ENCODE assay signal across 24 mouse cellular contexts in genomic region chr7:58686997-58687396, GRCm38 (mm10). TPM values are rescaled to one million over a fixed set of nuclear protein-coding genes. Genes with fewer than 3 reads are reported as not detected.
DNase-seq lines count a peak whose midpoint lies in the region; ATAC-seq lines count a peak whose summit lies in the region.
"Had no signal": no experiment of that assay in that cellular context is flagged by ENCODE, and none has a peak within 500 bp of the region (broad histone marks: within the 10 kb centered on the region; RNA-seq: fewer than 3 reads in every experiment).

No protein-coding gene starts in this region.

- H3K36me3 ChIP-seq in forebrain, embryonic 14.5 days (ENCODE audit: control insufficient read depth, insufficient read depth, low read length), result no peaks in the 10 kb centered on the region
- H3K36me3 ChIP-seq in forebrain, embryonic 10.5 days (replicated peaks), result no peaks in the 10 kb centered on the region
- H3K36me3 ChIP-seq in lung, embryonic 15.5 days, result no peaks in the 10 kb centered on the region
- H3K36me3 ChIP-seq: forebrain, embryonic 12.5 days; heart, embryonic 12.5 days; heart, embryonic 15.5 days; hindbrain, embryonic 10.5 days; hindbrain, embryonic 13.5 days had no signal

- no peak overlapping the region for H3K4me3 ChIP-seq in forebrain, embryonic 14.5 days (ENCODE audit: low read depth, low read length)
- no peak overlapping the region for H3K4me3 ChIP-seq in forebrain, embryonic 10.5 days
- no peak overlapping the region for H3K4me3 ChIP-seq in lung, embryonic 15.5 days
- H3K4me3 ChIP-seq: forebrain, embryonic 12.5 days; heart, embryonic 12.5 days; heart, embryonic 15.5 days; hindbrain, embryonic 10.5 days; hindbrain, embryonic 13.5 days had no signal

- H3K27me3 ChIP-seq in forebrain, embryonic 14.5 days (replicated peaks; ENCODE audit: control insufficient read depth, insufficient read depth, low read length), result no peaks in the 10 kb centered on the region
- H3K27me3 ChIP-seq in forebrain, embryonic 10.5 days (ENCODE audit: poor library complexity, severe bottlenecking), result no peaks in the 10 kb centered on the region
- no peaks in the 10 kb centered on the region for H3K27me3 ChIP-seq in lung, embryonic 15.5 days
- H3K27me3 ChIP-seq: forebrain, embryonic 12.5 days; heart, embryonic 12.5 days; heart, embryonic 15.5 days; hindbrain, embryonic 13.5 days had no signal

- DNase-seq in forebrain, embryonic 14.5 days (ENCODE audit: low spot score), result peak; percentile 14
- no peak for DNase-seq in forebrain, embryonic 10.5 days (ENCODE audit: extremely low spot score, low spot score)
- no peak for DNase-seq in lung, adult 18-20 months
- peak; percentile 9 for DNase-seq in 416B (ENCODE audit: low read depth)
- DNase-seq in cerebellum, adult 18-20 months, result no peak
- DNase-seq in adrenal gland, postnatal 14 days, result no peak
- DNase-seq: adrenal gland, adult 2 months; adrenal gland, postnatal 25 days; cerebellum, adult 11-12 months; cerebellum, adult 9-10 months; cerebellum, postnatal 14 days; gastrocnemius, postnatal 25 days; heart, adult 18-20 months; heart, postnatal 10 days; heart, postnatal 36 days had no signal

- no peak overlapping the region for H3K4me2 ChIP-seq in forebrain, embryonic 14.5 days (ENCODE audit: low read length)
- H3K4me2 ChIP-seq in lung, embryonic 15.5 days, result no peak overlapping the region
- H3K4me2 ChIP-seq: forebrain, embryonic 12.5 days; heart, embryonic 12.5 days; heart, embryonic 15.5 days; hindbrain, embryonic 13.5 days had no signal

- H3K9ac ChIP-seq in forebrain, embryonic 14.5 days (ENCODE audit: low read length), result no peak overlapping the region
- H3K9ac ChIP-seq in lung, embryonic 15.5 days, result no peak overlapping the region
- H3K9ac ChIP-seq: forebrain, embryonic 12.5 days; heart, embryonic 12.5 days; heart, embryonic 15.5 days; hindbrain, embryonic 13.5 days had no signal

- H3K4me1 ChIP-seq in forebrain, embryonic 14.5 days (ENCODE audit: control insufficient read depth, insufficient read depth, low read length), result peaks cover 5% of the 10 kb centered on the region
- H3K4me1 ChIP-seq in forebrain, embryonic 10.5 days, result peaks cover 4% of the 10 kb centered on the region; the same call in 1 of the 2 replicates
- H3K4me1 ChIP-seq in lung, embryonic 15.5 days, result peaks cover 23% of the 10 kb centered on the region
- H3K4me1 ChIP-seq: heart, embryonic 15.5 days had no signal

- no peak overlapping the region for H3K27ac ChIP-seq in forebrain, embryonic 14.5 days (ENCODE audit: low read depth, low read length)
- no peak overlapping the region for H3K27ac ChIP-seq in forebrain, embryonic 10.5 days
- H3K27ac ChIP-seq in lung, embryonic 15.5 days, result no peak overlapping the region
- H3K27ac ChIP-seq: forebrain, embryonic 12.5 days; heart, embryonic 15.5 days; hindbrain, embryonic 10.5 days; hindbrain, embryonic 13.5 days had no signal

- no peaks in the 10 kb centered on the region for H3K9me3 ChIP-seq in forebrain, embryonic 14.5 days (replicated peaks; ENCODE audit: control insufficient read depth, low read length)
- H3K9me3 ChIP-seq in forebrain, embryonic 10.5 days, result no peaks in the 10 kb centered on the region
- no peaks in the 10 kb centered on the region for H3K9me3 ChIP-seq in lung, embryonic 15.5 days
- H3K9me3 ChIP-seq: forebrain, embryonic 12.5 days; heart, embryonic 12.5 days; heart, embryonic 15.5 days; hindbrain, embryonic 10.5 days; hindbrain, embryonic 13.5 days had no signal

- ATAC-seq in forebrain, embryonic 14.5 days, result peak; percentile 36; the same call in 1 of the 2 replicates
- ATAC-seq in lung, embryonic 15.5 days (ENCODE audit: borderline replicate concordance, extremely low read depth, low FRiP score, low TSS enrichment), result peak; percentile 50
- 0 out of 2 replicates have a peak, but pooled peaks have one; percentile 2 for ATAC-seq in megakaryocyte, adult 5-6 weeks (ENCODE audit: poor library complexity, severe bottlenecking)
- ATAC-seq: hindbrain, embryonic 16.5 days had no signal

- whole genome bisulfite sequencing in forebrain, embryonic 14.5 days, result 91% methylated on average over 2 of the region's 2 CpGs
- 89% methylated on average over 2 of the region's 2 CpGs for WGBS in forebrain, embryonic 10.5 days
- 69% methylated on average over 2 of the region's 2 CpGs for WGBS in lung, embryonic 15.5 days

RNA-seq across cellular contexts. Expression of gene Atp10a, which starts 31.0 kb away (rescaled TPM):
- polyA plus RNA-seq in forebrain, embryonic 14.5 days (2014; fragmentation: Nextera tagmentation; extraction: Ambion mirVana), result 0.93 and 1.1 TPM in 2 replicates
- 2.4 and 2.5 TPM in 2 replicates for polyA plus RNA-seq in forebrain, embryonic 10.5 days (2016; fragmentation: Nextera tagmentation; extraction: Ambion mirVana)
- 3.6 and 4.2 TPM in 2 replicates for polyA plus RNA-seq in lung, embryonic 15.5 days (2015; fragmentation: Nextera tagmentation; extraction: Ambion mirVana)
- 12.4 and 13.4 TPM in 2 replicates for total RNA-seq in megakaryocyte, adult 5-6 weeks (2015)
- 18.5 and 19.8 TPM in 2 replicates for total RNA-seq in megakaryocyte, adult 5-6 weeks (2017)
- total RNA-seq in adrenal gland, postnatal 14 days (2021), result 43.4 and 46.8 TPM in 2 replicates
- total RNA-seq: MEL had no signal

Comparison
In these comparisons a context has a peak if more than half of its experiments do, and no peak if none do; other contexts are left out.
1. DNase-seq: peak in forebrain, embryonic 14.5 days (single experiment) and 416B (single experiment); none in forebrain, embryonic 10.5 days (single experiment), lung, adult 18-20 months (0 of 2), cerebellum, adult 18-20 months (0 of 2) and adrenal gland, postnatal 14 days (single experiment).
2. Peak in every context shown above with its lines, with median percentiles within 50 percentile points of each other: ATAC-seq.